In genomic region chr8:92801231-92801630, GRCm38 (mm10) we compare ENCODE assay signal across 12 mouse cellular contexts. TPM values are rescaled to one million over a fixed set of nuclear protein-coding genes. Genes with fewer than 3 reads are reported as not detected.
A peak's percentile ranks its signal among the peaks of the same experiment; 100 is the strongest.
DNase-seq lines count a peak whose midpoint lies in the region; ATAC-seq and TF ChIP-seq lines count a peak whose summit lies in the region.
"Had no signal": no experiment of that assay in that cellular context is flagged by ENCODE, and none has a peak within 500 bp of the region (broad histone marks: within the 10 kb centered on the region; RNA-seq: fewer than 3 reads in every experiment).

No protein-coding gene starts in this region.

- WGBS in limb, embryonic 13.5 days = 40% methylated on average over 8 of the region's 8 CpGs
- 76% methylated on average over 8 of the region's 8 CpGs for WGBS in limb, embryonic 10.5 days
- WGBS in kidney, embryonic 15.5 days = 73% methylated on average over 8 of the region's 8 CpGs

- no peaks in the 10 kb centered on the region for H3K27me3 ChIP-seq in limb, embryonic 13.5 days
- no peaks in the 10 kb centered on the region for H3K27me3 ChIP-seq in limb, embryonic 10.5 days (ENCODE audit: low read depth, poor library complexity, severe bottlenecking)
- no peaks in the 10 kb centered on the region for H3K27me3 ChIP-seq in kidney, embryonic 15.5 days
- H3K27me3 ChIP-seq: limb, embryonic 12.5 days had no signal

- intact Hi-C loops in gastrocnemius, postnatal 14 days (cut with DNase I; ENCODE audit: low total_unique reads) = no loop called here

- peak; percentile 46 for DNase-seq in gastrocnemius, adult 18-20 months (ENCODE audit: low spot score)
- DNase-seq in gastrocnemius, postnatal 14 days = no peak
- no peak for DNase-seq in limb, embryonic 10.5 days (ENCODE audit: low spot score)
- DNase-seq in brain, embryonic 14.5 days (ENCODE audit: low read depth) = peak; percentile 45
- peak; percentile 82 for DNase-seq in retina, postnatal 1 day
- DNase-seq in ovary, postnatal 10 days (ENCODE audit: low spot score) = no peak
- DNase-seq: cerebellum, adult 2 months had no signal

- no peak overlapping the region for H3K4me3 ChIP-seq in limb, embryonic 13.5 days
- H3K4me3 ChIP-seq in limb, embryonic 10.5 days = no peak overlapping the region
- no peak overlapping the region for H3K4me3 ChIP-seq in kidney, embryonic 15.5 days (replicated peaks)
- H3K4me3 ChIP-seq: limb, embryonic 12.5 days had no signal

- TF ChIP-seq CTCF in brain, embryonic 14.5 days (IDR thresholded peaks at IDR 0.05; ENCODE audit: borderline replicate concordance, extremely low read depth, insufficient read depth, insufficient read length) = no peak

- ATAC-seq in limb, embryonic 13.5 days (ENCODE audit: low FRiP score, low read depth) = no peak
- no peak for ATAC-seq in kidney, embryonic 15.5 days (replicated peaks; ENCODE audit: low FRiP score)
- ATAC-seq: inflammation-experienced regulatory T-cells, adult 6 months had no signal

- H3K4me2 ChIP-seq in limb, embryonic 13.5 days (replicated peaks) = 0 out of 2 replicates have a peak overlapping the region, but pooled peaks have one; percentile 3
- no peak overlapping the region for H3K4me2 ChIP-seq in kidney, embryonic 15.5 days
- H3K4me2 ChIP-seq: limb, embryonic 12.5 days had no signal

- H3K9ac ChIP-seq in limb, embryonic 13.5 days = no peak overlapping the region
- H3K9ac ChIP-seq in kidney, embryonic 15.5 days = no peak overlapping the region
- H3K9ac ChIP-seq: limb, embryonic 12.5 days had no signal

- no peaks in the 10 kb centered on the region for H3K36me3 ChIP-seq in limb, embryonic 13.5 days
- H3K36me3 ChIP-seq in limb, embryonic 10.5 days = no peaks in the 10 kb centered on the region
- H3K36me3 ChIP-seq in kidney, embryonic 15.5 days = no peaks in the 10 kb centered on the region
- H3K36me3 ChIP-seq: limb, embryonic 12.5 days had no signal

- no peaks in the 10 kb centered on the region for H3K9me3 ChIP-seq in limb, embryonic 13.5 days
- no peaks in the 10 kb centered on the region for H3K9me3 ChIP-seq in limb, embryonic 10.5 days (replicated peaks)
- H3K9me3 ChIP-seq in kidney, embryonic 15.5 days (replicated peaks) = no peaks in the 10 kb centered on the region
- H3K9me3 ChIP-seq: limb, embryonic 12.5 days had no signal

- no peak for TF ChIP-seq POLR2A in brain, embryonic 14.5 days (IDR thresholded peaks at IDR 0.05; ENCODE audit: borderline replicate concordance, extremely low read depth, insufficient read depth, insufficient read length, poor library complexity, severe bottlenecking)

- H3K27ac ChIP-seq in limb, embryonic 13.5 days = no peak overlapping the region
- no peak overlapping the region for H3K27ac ChIP-seq in limb, embryonic 10.5 days
- H3K27ac ChIP-seq in kidney, embryonic 15.5 days = no peak overlapping the region
- H3K27ac ChIP-seq: kidney, postnatal 0 days; limb, embryonic 12.5 days had no signal

- peaks cover 16% of the 10 kb centered on the region for H3K4me1 ChIP-seq in limb, embryonic 13.5 days
- peaks cover 18% of the 10 kb centered on the region for H3K4me1 ChIP-seq in limb, embryonic 10.5 days
- no peaks in the 10 kb centered on the region for H3K4me1 ChIP-seq in kidney, embryonic 15.5 days

RNA-seq across cellular contexts. Expression of gene Mmp2, which starts 25.9 kb away (rescaled TPM):
- total RNA-seq in gastrocnemius, adult 18-20 months (2021) = 10 to 100 TPM; 42.3 to 50.3 TPM
- 100 to 1,000 TPM; 127 to 151 TPM for total RNA-seq in gastrocnemius, postnatal 14 days (2021)
- 245 and 256 TPM in 2 replicates for polyA plus RNA-seq in limb, embryonic 13.5 days (2015; fragmentation: Nextera tagmentation; extraction: Ambion mirVana)
- 220 and 238 TPM in 2 replicates for polyA plus RNA-seq in limb, embryonic 10.5 days (2016; fragmentation: Nextera tagmentation; extraction: Ambion mirVana)
- polyA plus RNA-seq in brain, embryonic 14.5 days (2012; rRNA removed) = 22.0 and 29.7 TPM in 2 replicates
- polyA plus RNA-seq in kidney, embryonic 15.5 days (2015; fragmentation: Nextera tagmentation; extraction: Ambion mirVana) = 128 and 137 TPM in 2 replicates
- polyA plus RNA-seq: inflammation-experienced regulatory T-cells, adult 6 months had no signal

RNA-seq across cellular contexts. Expression of gene Lpcat2, which starts 53.9 kb away (rescaled TPM):
- under 1 TPM; 0.18 to 0.36 TPM for total RNA-seq in gastrocnemius, adult 18-20 months (2021)
- total RNA-seq in gastrocnemius, postnatal 14 days (2021) = 1 to 10 TPM in 1 of 2 experiments, under 1 TPM in 1; 0.42 to 1.3 TPM
- polyA plus RNA-seq in limb, embryonic 13.5 days (2015; fragmentation: Nextera tagmentation; extraction: Ambion mirVana) = 11.7 and 11.8 TPM in 2 replicates
- 6.0 and 7.8 TPM in 2 replicates for polyA plus RNA-seq in limb, embryonic 10.5 days (2016; fragmentation: Nextera tagmentation; extraction: Ambion mirVana)
- 6.7 and 7.0 TPM in 2 replicates for polyA plus RNA-seq in brain, embryonic 14.5 days (2012; rRNA removed)
- 6.1 and 7.3 TPM in 2 replicates for polyA plus RNA-seq in kidney, embryonic 15.5 days (2015; fragmentation: Nextera tagmentation; extraction: Ambion mirVana)

Comparison
In these comparisons a context has a peak if more than half of its experiments do, and no peak if none do; other contexts are left out.
1. DNase-seq: peak in gastrocnemius, adult 18-20 months (single experiment), brain, embryonic 14.5 days (single experiment) and retina, postnatal 1 day (single experiment); none in gastrocnemius, postnatal 14 days (single experiment), limb, embryonic 10.5 days (single experiment) and ovary, postnatal 10 days (single experiment).